Mouse (Mus musculus): ENCODE data around the gene Gm20388. TPM values are rescaled to one million over a fixed set of nuclear protein-coding genes. Genes with fewer than 3 reads are reported as not detected.

Gm20388 gene
- polyA plus RNA-seq, 1 experiment: 59.3 TPM

DNA sequence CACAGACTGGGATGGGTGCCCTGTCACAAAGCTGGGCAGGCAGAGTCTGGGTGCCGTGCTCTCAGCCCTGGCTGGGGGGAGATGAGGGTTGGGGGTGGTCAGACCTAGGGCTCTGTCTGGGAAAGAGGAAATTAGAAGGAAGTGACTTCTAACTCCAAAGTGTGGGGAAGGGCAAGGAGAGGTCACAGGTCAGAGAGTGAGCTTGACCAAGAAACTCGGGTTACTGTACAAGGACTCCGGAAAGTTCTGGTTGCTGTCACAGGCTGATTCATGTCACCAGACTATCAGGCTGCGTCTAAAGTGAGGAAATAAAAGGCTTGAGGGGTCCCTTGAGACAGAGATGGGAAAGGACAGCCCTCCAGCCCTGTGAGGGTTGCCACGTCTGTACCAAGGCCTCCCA, 1408.8 kb downstream of the Gm20388 start:
- DNase-seq (ENCODE audit: low read depth): no peak
- TF ChIP-seq CTCF (IDR thresholded peaks at IDR 0.05; ENCODE audit: borderline replicate concordance, extremely low read depth, insufficient read depth, insufficient read length) (no peak), POLR2A (IDR thresholded peaks at IDR 0.05; ENCODE audit: borderline replicate concordance, extremely low read depth, insufficient read depth, insufficient read length, poor library complexity, severe bottlenecking) (no peak)

DNA sequence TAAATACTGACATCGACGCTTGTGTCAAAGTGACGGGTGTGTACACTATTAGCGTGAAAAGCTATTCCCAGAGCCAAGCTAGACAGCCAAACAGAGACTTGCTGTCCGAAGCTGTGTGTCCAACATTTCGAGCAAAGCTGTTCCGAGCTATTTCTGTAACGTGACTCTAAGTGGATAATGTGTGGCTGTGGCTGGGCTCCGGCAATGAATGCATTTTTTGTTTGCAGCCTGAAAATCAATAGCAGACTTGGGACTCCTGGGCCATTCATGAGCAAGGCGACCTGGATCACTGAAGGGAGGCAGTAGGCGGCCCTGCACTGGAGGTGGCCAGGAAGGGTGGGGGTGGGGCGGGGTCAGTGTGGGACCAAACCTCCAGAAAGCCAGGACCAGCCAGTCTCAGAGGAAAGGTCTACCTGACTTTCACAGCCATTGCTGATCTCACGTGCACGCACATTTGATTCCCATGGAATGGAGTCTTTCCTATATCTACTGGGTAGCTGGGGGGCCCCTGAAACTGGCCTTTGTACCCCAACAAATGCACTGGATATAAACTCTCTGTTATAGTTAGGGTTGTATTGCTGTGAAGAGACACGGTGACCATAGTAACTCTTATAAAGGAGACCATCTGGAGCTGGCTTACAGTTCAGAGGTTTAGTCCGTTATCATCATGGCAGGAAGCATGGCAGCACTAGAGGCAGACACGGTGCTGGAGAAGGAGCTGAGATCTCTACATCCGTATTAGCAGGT, 1415.7 kb downstream of the Gm20388 start:
- TF ChIP-seq POLR2A (IDR thresholded peaks at IDR 0.05; ENCODE audit: borderline replicate concordance, extremely low read depth, insufficient read depth, insufficient read length, poor library complexity, severe bottlenecking) (no peak), CTCF (IDR thresholded peaks at IDR 0.05; ENCODE audit: borderline replicate concordance, extremely low read depth, insufficient read depth, insufficient read length) (no peak)
- DNase-seq (ENCODE audit: low read depth): peak; percentile 31

DNA sequence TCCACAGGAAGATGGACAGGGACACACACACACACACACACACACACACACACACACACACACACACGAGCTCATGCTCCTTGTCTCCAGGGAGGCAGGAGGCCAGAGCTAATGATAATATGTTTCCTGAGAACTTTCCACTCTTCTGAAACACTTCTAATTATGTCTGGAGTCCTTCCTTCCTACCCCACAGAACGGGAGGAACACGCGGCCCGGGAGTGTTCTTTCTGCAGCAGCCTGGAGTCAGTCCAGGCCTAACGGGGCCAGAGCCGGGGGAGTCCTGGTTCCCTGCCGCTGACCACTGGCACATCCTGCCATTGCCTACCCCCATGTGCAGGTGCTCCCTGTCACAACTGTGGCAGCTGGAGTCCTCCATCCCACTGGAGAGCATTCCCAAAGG, 1421.8 kb downstream of the Gm20388 start:
- peak; percentile 12 for DNase-seq (ENCODE audit: low read depth)
- TF ChIP-seq POLR2A (IDR thresholded peaks at IDR 0.05; ENCODE audit: borderline replicate concordance, extremely low read depth, insufficient read depth, insufficient read length, poor library complexity, severe bottlenecking) (no peak), CTCF (IDR thresholded peaks at IDR 0.05; ENCODE audit: borderline replicate concordance, extremely low read depth, insufficient read depth, insufficient read length) (no peak)

DNA sequence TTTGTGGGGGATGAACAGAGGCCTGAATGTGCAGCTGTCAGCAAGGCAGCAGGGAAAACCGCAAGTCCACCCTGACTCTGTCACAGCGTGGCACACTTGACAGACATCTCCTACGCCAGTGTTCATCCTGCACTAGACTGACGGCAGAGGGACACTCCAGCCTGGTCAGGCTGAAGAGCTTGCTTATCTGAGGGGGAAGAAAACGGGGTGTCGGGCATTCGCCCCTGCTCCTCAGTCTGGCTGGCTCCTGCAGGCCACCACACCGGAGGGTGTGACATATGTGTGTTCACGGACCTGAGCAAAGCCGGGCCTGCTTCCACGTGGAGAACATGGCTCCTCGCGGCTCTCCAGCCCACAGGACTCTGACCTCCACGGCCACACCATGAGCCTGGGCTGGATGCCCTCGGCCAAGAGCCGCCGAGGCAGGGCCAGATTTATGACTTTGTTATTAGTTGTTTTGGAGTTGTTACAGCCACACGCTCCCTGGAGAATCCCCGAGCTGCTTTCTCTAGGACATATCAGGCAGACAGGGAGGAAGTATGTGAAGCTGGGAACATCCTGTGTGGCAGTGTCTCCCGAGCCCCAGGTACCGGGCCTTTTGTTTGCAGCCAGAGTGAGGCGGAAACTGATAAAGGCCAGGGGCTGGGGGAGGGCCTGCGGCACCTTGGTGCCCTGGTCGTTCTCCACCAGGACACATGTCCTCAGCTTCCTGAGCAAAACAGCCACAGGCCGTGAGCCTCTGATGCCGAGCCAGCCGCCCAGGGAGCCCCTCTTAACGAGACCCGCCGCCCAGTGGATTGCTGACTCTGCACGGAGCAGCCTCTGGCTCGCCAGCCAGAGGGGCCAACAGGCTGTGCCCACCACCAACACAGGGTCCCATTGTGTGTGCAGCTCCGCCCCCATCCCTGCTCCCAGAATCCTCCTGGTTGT, 1424.1 kb downstream of the Gm20388 start:
- peak; percentile 67 for DNase-seq (ENCODE audit: low read depth)
- TF ChIP-seq CTCF (IDR thresholded peaks at IDR 0.05; ENCODE audit: borderline replicate concordance, extremely low read depth, insufficient read depth, insufficient read length) (no peak), POLR2A (IDR thresholded peaks at IDR 0.05; ENCODE audit: borderline replicate concordance, extremely low read depth, insufficient read depth, insufficient read length, poor library complexity, severe bottlenecking) (no peak)

DNA sequence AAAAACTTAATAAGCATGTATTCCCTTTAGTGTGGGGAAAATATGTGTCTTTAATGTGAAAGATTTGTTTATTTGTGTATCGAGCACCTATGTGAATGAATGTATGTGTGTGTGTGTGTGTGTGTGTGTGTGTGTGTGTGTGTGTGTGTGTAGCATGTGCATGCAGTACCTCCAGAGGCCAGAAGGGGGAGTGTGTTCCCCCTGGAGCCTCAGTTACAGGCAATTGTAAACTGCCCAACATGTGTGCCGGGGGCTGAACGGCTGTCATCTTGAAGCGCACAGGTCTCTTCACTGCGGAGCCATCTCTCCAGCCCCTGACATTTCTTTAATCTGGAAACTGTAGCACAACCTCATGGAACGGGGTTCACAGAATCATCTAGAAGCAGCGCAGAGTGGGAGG, 1425.0 kb downstream of the Gm20388 start:
- TF ChIP-seq CTCF (IDR thresholded peaks at IDR 0.05; ENCODE audit: borderline replicate concordance, extremely low read depth, insufficient read depth, insufficient read length): peak; percentile 22; the same call in 1 of the 2 replicates
- TF ChIP-seq POLR2A (IDR thresholded peaks at IDR 0.05; ENCODE audit: borderline replicate concordance, extremely low read depth, insufficient read depth, insufficient read length, poor library complexity, severe bottlenecking): no peak

DNA sequence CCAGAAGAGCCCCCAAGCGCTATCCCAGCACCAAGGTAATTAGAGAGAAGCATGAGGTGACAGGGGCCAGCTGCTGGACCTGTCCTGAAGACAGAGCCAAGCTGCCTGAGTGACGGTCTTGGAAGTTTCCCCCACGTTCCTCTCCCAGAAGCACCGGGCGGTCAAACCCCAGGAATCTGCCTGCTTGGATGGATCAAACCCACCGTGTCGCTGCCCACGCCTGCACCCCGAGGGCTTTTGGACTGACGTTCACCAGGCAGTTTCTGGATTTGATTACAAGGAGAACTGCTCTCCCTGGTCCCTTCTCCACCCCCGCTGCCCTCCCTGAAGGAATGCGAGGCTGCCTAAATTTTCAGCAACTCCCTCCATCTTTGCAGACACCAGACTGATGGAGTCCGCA, 1432.3 kb downstream of the Gm20388 start:
- DNase-seq (ENCODE audit: low read depth): no peak
- TF ChIP-seq POLR2A (IDR thresholded peaks at IDR 0.05; ENCODE audit: borderline replicate concordance, extremely low read depth, insufficient read depth, insufficient read length, poor library complexity, severe bottlenecking): no peak
- no peak for TF ChIP-seq CTCF (IDR thresholded peaks at IDR 0.05; ENCODE audit: borderline replicate concordance, extremely low read depth, insufficient read depth, insufficient read length)

More for the DNA sequence above, 1425.0 kb downstream of the Gm20388 start:
- DNase-seq (ENCODE audit: low read depth): no peak

DNA sequence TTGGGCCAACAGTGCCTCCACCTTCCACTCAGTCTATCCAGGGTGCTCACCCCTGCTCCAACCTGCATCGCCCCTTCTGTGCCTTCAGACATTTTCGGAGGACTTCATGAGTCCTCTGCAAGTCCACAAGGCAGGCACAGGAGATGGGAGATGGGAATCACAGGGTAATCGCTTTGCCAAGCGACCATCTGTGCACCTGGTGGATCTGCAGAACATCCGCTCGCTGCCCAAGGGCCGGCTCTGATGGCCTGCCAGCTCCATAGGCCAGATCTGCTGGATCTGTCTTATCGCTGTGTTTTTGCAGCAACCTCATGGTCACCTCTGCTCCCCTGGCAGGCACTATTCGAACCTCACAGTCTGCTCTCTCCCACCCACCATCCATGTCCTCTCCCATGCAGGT, 1433.8 kb downstream of the Gm20388 start:
- TF ChIP-seq CTCF (IDR thresholded peaks at IDR 0.05; ENCODE audit: borderline replicate concordance, extremely low read depth, insufficient read depth, insufficient read length) (no peak), POLR2A (IDR thresholded peaks at IDR 0.05; ENCODE audit: borderline replicate concordance, extremely low read depth, insufficient read depth, insufficient read length, poor library complexity, severe bottlenecking) (no peak)
- no peak for DNase-seq (ENCODE audit: low read depth)

DNA sequence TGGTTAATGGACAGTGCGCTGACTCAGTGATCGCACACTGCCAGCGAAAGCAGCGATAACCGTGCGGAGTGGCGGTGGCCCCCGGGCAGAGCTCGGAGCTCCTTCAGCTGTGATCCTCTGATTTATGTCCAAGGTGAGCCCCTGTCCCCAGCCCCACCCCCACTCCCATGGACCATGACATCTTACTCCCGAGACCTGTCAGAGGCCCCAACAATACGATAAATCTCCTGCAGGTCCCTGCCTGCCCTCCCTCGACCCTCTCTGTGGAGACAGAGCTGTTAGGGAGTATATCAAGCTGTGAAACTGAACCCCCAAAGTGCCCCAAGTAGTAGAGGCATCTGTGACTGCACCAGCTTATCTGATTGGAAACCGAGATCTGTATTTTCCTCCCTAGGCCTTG, 1435.5 kb downstream of the Gm20388 start:
- TF ChIP-seq POLR2A (IDR thresholded peaks at IDR 0.05; ENCODE audit: borderline replicate concordance, extremely low read depth, insufficient read depth, insufficient read length, poor library complexity, severe bottlenecking) (no peak), CTCF (IDR thresholded peaks at IDR 0.05; ENCODE audit: borderline replicate concordance, extremely low read depth, insufficient read depth, insufficient read length) (no peak)
- DNase-seq (ENCODE audit: low read depth): no peak

DNA sequence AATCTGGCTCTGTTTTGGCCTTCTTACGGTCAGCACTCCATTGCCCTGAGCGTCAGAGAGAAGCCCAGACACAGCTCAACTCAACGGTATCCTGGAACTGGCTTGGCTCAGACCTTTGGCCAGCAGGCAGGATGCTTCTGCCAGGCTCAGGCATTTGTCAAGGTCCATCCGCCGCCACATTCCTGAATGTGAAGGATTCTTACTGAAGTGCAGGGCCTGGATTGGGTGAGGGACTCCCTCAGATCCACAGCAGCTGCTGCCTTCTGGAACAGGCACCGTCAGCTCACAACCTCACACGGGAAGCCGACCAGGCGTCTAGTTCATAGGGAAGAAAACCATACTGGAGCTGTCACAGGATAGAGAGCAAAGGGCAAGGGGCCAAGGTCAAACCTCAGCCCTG, 1436.2 kb downstream of the Gm20388 start:
- DNase-seq (ENCODE audit: low read depth): no peak

DNA sequence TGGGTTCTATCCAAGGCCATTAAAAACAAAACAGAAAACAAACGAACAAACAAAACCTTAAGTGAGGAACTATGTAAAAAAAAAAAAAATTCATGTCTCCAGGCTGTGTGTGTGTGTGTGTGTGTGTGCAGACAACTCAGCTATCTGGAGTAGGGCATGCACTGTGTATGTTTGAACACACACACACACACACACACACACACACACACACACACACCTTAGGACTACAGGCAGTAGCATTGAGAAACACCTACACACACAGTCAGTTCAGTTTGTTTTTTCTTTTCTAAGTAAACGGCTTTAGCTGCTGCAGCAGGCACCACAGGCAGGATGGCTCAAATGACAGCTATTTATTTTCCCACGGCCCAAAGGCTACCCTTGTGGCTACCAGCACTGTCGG, 1438.4 kb downstream of the Gm20388 start:
- no peak for TF ChIP-seq CTCF (IDR thresholded peaks at IDR 0.05; ENCODE audit: borderline replicate concordance, extremely low read depth, insufficient read depth, insufficient read length)
- TF ChIP-seq POLR2A (IDR thresholded peaks at IDR 0.05; ENCODE audit: borderline replicate concordance, extremely low read depth, insufficient read depth, insufficient read length, poor library complexity, severe bottlenecking): no peak
- no peak for DNase-seq (ENCODE audit: low read depth)

More for the DNA sequence above, 1436.2 kb downstream of the Gm20388 start:
- TF ChIP-seq CTCF (IDR thresholded peaks at IDR 0.05; ENCODE audit: borderline replicate concordance, extremely low read depth, insufficient read depth, insufficient read length) (no peak), POLR2A (IDR thresholded peaks at IDR 0.05; ENCODE audit: borderline replicate concordance, extremely low read depth, insufficient read depth, insufficient read length, poor library complexity, severe bottlenecking) (no peak)

DNA sequence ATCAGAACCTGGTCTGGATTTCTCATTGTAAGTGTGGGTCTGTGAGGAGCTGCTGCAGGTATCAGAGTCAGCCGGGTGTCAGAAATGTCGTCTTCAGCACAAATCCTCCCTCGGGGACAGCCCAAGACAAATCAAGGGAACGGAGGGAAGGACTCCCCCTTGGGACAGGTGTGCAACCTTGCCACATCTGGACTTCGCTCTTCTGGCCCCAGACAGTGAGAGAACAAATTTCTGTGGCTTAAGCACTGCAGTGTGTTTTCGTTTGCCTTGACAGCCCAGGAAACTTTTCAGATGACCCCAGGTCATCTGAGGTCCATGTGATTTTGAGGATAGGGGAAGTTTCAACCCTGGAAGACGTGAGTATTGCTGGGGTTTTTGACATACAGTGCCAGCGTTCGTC, 1440.2 kb downstream of the Gm20388 start:
- TF ChIP-seq CTCF (IDR thresholded peaks at IDR 0.05; ENCODE audit: borderline replicate concordance, extremely low read depth, insufficient read depth, insufficient read length) (no peak), POLR2A (IDR thresholded peaks at IDR 0.05; ENCODE audit: borderline replicate concordance, extremely low read depth, insufficient read depth, insufficient read length, poor library complexity, severe bottlenecking) (no peak)
- DNase-seq (ENCODE audit: low read depth): no peak

Measured in brain, embryonic 14.5 days (tissue).